Comparison of ENCODE assay signal across 10 mouse cellular contexts in genomic region chr7:132726106-132726861, GRCm38 (mm10).
DNase-seq lines count a peak whose midpoint lies in the region; ATAC-seq and TF ChIP-seq lines count a peak whose summit lies in the region.
"Had no signal": no experiment of that assay in that cellular context is flagged by ENCODE, and none has a peak within 500 bp of the region (broad histone marks: within the 10 kb centered on the region; RNA-seq: fewer than 3 reads in every experiment).

No protein-coding gene starts in this region.

- WGBS in kidney, embryonic 14.5 days = 42% methylated on average over 13 of the region's 13 CpGs
- 63% methylated on average over 13 of the region's 13 CpGs for WGBS in bone marrow, adult 2 months
- WGBS in liver, embryonic 16.5 days (ENCODE audit: insufficient replicate concordance) = 81% methylated on average over 13 of the region's 13 CpGs
- 90% methylated on average over 13 of the region's 13 CpGs for WGBS in thymus, adult 2 months

- no peaks in the 10 kb centered on the region for H3K27me3 ChIP-seq in kidney, embryonic 14.5 days (ENCODE audit: control insufficient read depth, insufficient read depth, low read length)
- no peaks in the 10 kb centered on the region for H3K27me3 ChIP-seq in liver, embryonic 16.5 days (ENCODE audit: control insufficient read depth, insufficient read depth, low read depth, low read length)
- no peaks in the 10 kb centered on the region for H3K27me3 ChIP-seq in thymus, adult 2 months (ENCODE audit: control insufficient read depth, insufficient read depth, low read length)
- H3K27me3 ChIP-seq: embryonic facial prominence, embryonic 12.5 days had no signal

- DNase-seq in cerebellum, adult 11 months = peak; percentile 18
- DNase-seq in kidney, postnatal 36 days = no peak
- DNase-seq in thymus, adult 2 months = no peak
- no peak for DNase-seq in retina, postnatal 1 day
- DNase-seq: gastrocnemius, postnatal 36 days had no signal

- no peak overlapping the region for H3K9ac ChIP-seq in kidney, embryonic 14.5 days (ENCODE audit: low read depth, low read length)
- H3K9ac ChIP-seq in liver, embryonic 16.5 days (ENCODE audit: low read depth, low read length) = no peak overlapping the region
- H3K9ac ChIP-seq: embryonic facial prominence, embryonic 12.5 days had no signal

- no peak overlapping the region for H3K4me3 ChIP-seq in kidney, embryonic 14.5 days (ENCODE audit: low read length)
- H3K4me3 ChIP-seq in bone marrow, adult 2 months (replicated peaks; ENCODE audit: control insufficient read depth, low read depth, low read length) = peak overlapping the region; percentile 61
- no peak overlapping the region for H3K4me3 ChIP-seq in liver, embryonic 16.5 days (ENCODE audit: low read depth, low read length)
- no peak overlapping the region for H3K4me3 ChIP-seq in thymus, adult 2 months (ENCODE audit: control insufficient read depth, insufficient read depth, low read length)
- H3K4me3 ChIP-seq: embryonic facial prominence, embryonic 12.5 days had no signal

- H3K4me1 ChIP-seq in kidney, embryonic 14.5 days (ENCODE audit: control insufficient read depth, insufficient read depth, low read length) = peaks cover 7% of the 10 kb centered on the region; the same call in 1 of the 2 replicates
- peaks cover 12% of the 10 kb centered on the region for H3K4me1 ChIP-seq in bone marrow, adult 2 months (ENCODE audit: control insufficient read depth, insufficient read depth, low read length)
- H3K4me1 ChIP-seq in liver, embryonic 16.5 days (ENCODE audit: control insufficient read depth, low read depth, low read length) = peaks cover 44% of the 10 kb centered on the region
- peaks cover 9% of the 10 kb centered on the region for H3K4me1 ChIP-seq in thymus, adult 2 months (replicated peaks; ENCODE audit: control insufficient read depth, insufficient read depth, low read length)
- H3K4me1 ChIP-seq: embryonic facial prominence, embryonic 12.5 days had no signal

- no peak overlapping the region for H3K27ac ChIP-seq in kidney, embryonic 14.5 days (ENCODE audit: low read depth, low read length)
- H3K27ac ChIP-seq in bone marrow, adult 2 months (ENCODE audit: control insufficient read depth, insufficient read depth, low read depth, low read length, poor library complexity) = peak overlapping the region; percentile 71
- peak overlapping the region; percentile 31 for H3K27ac ChIP-seq in liver, embryonic 16.5 days (ENCODE audit: low read length)
- no peak overlapping the region for H3K27ac ChIP-seq in thymus, adult 2 months (ENCODE audit: control insufficient read depth, insufficient read depth, low read length)
- H3K27ac ChIP-seq: embryonic facial prominence, embryonic 12.5 days had no signal

- TF ChIP-seq CTCF in bone marrow, adult 2 months (IDR thresholded peaks at IDR 0.05; ENCODE audit: control insufficient read depth, insufficient read depth, low read length) = no peak
- no peak for TF ChIP-seq CTCF in thymus, adult 2 months (IDR thresholded peaks at IDR 0.05; ENCODE audit: borderline replicate concordance, control insufficient read depth, extremely low read depth, insufficient read depth, low read length, poor library complexity)

- no peak for ATAC-seq in cerebellum, adult (ENCODE audit: insufficient number of reproducible peaks, low FRiP score, low TSS enrichment)
- ATAC-seq in kidney, embryonic 14.5 days (ENCODE audit: low FRiP score, low TSS enrichment) = peak; percentile 45; the same call in 1 of the 2 replicates
- ATAC-seq in liver, embryonic 16.5 days (ENCODE audit: low read depth) = no peak

- no peaks in the 10 kb centered on the region for H3K36me3 ChIP-seq in kidney, embryonic 14.5 days (ENCODE audit: control insufficient read depth, insufficient read depth, low read length)
- peaks cover 6% of the 10 kb centered on the region for H3K36me3 ChIP-seq in liver, embryonic 16.5 days (ENCODE audit: control insufficient read depth, insufficient read depth)
- no peaks in the 10 kb centered on the region for H3K36me3 ChIP-seq in thymus, adult 2 months (ENCODE audit: control insufficient read depth, insufficient read depth, low read length)
- H3K36me3 ChIP-seq: embryonic facial prominence, embryonic 12.5 days had no signal

- no peak overlapping the region for H3K4me2 ChIP-seq in kidney, embryonic 14.5 days (replicated peaks; ENCODE audit: low read depth, low read length)
- no peak overlapping the region for H3K4me2 ChIP-seq in liver, embryonic 16.5 days (ENCODE audit: low read depth, low read length)
- H3K4me2 ChIP-seq: embryonic facial prominence, embryonic 12.5 days had no signal

- H3K9me3 ChIP-seq in kidney, embryonic 14.5 days (ENCODE audit: control insufficient read depth, low read length) = no peaks in the 10 kb centered on the region
- H3K9me3 ChIP-seq in liver, embryonic 16.5 days (replicated peaks; ENCODE audit: control insufficient read depth, low read length) = no peaks in the 10 kb centered on the region
- H3K9me3 ChIP-seq: embryonic facial prominence, embryonic 12.5 days had no signal

- TF ChIP-seq POLR2A in bone marrow, adult 2 months (IDR thresholded peaks at IDR 0.05; ENCODE audit: borderline replicate concordance, control insufficient read depth, low read depth, low read length) = no peak
- no peak for TF ChIP-seq POLR2A in thymus, adult 2 months (IDR thresholded peaks at IDR 0.05; ENCODE audit: control insufficient read depth, extremely low read depth, insufficient read depth, low read length, poor library complexity)

Comparison
In these comparisons a context has a peak if more than half of its experiments do, and no peak if none do; other contexts are left out.
1. H3K27ac ChIP-seq: peak in bone marrow, adult 2 months (single experiment) and liver, embryonic 16.5 days (single experiment); none in kidney, embryonic 14.5 days (single experiment) and thymus, adult 2 months (single experiment).